Mouse (Mus musculus) activated CD4-positive, CD25-positive, alpha-beta regulatory T cell (primary cell): ENCODE data around the gene 1700129C05Rik. TPM values are rescaled to one million over a fixed set of nuclear protein-coding genes. Genes with fewer than 3 reads are reported as not detected.

Experiments
- polyA plus RNA-seq, 2 experiments: library from polyadenylated mRNA; unstranded; fragments of 100-300 nt; shearing (Covaris generic); gene quantifications; one replicate each; pipeline ENCODE4 v1.2.1; 2017

The 1700129C05Rik gene
- not detected for polyA plus RNA-seq

DNA sequence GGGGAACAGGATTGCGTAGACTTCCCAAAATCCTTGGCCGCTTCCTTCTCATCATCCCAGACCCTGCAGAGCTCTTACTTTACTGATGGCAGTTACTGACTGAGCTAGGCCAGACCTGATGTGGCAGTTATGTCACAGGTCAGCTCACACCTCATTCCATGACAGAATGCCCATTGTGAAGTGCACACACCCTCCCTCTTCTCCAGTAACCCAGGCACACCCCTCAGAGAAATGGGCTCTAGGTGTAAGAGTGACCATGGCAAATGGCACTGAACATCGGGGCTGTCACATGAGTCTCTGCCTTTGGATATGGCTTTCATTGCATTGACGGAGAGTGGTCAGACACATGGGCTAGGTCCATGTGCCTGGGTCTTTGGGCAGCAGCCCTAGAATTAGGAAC is at the start of gene 1700129C05Rik:
TSS of gene 1700129C05Rik (minus strand) at position 101 of the 400 bp plus-strand sequence.

GRCm38 (mm10) chr14:59178649-59179048 is 36.0 kb upstream of the 1700129C05Rik start, which contains the start of gene Gm5142:
Gm5142 (minus strand) TSS chr14:59178749.

Other genes starting within 250 kb of the 1700129C05Rik start
- not detected for gene Gm5142, start 35.9 kb upstream of the 1700129C05Rik start, polyA plus RNA-seq
- 10 to 100 TPM; 53.7 to 61.2 TPM for gene Rcbtb1, start 58.3 kb upstream of the 1700129C05Rik start, polyA plus RNA-seq
- 1 to 10 TPM; 7.9 to 9.1 TPM for gene Gm6904, start 117.3 kb upstream of the 1700129C05Rik start, polyA plus RNA-seq
- gene Phf11a, start 154.6 kb upstream of the 1700129C05Rik start, polyA plus RNA-seq = 10 to 100 TPM; 25.6 to 62.0 TPM
- 100 to 1,000 TPM; 167 to 245 TPM for gene Phf11b, start 198.5 kb upstream of the 1700129C05Rik start, polyA plus RNA-seq
- gene Phf11d, start 222.6 kb upstream of the 1700129C05Rik start, polyA plus RNA-seq = 10 to 100 TPM; 15.3 to 17.1 TPM